Mouse (Mus musculus): Measurements from ENCODE around the gene Gm20388. TPM values are rescaled to one million over a fixed set of nuclear protein-coding genes. Genes with fewer than 3 reads are reported as not detected.

Gm20388 gene
- polyA plus RNA-seq, 1 experiment, result 28.1 TPM

DNA sequence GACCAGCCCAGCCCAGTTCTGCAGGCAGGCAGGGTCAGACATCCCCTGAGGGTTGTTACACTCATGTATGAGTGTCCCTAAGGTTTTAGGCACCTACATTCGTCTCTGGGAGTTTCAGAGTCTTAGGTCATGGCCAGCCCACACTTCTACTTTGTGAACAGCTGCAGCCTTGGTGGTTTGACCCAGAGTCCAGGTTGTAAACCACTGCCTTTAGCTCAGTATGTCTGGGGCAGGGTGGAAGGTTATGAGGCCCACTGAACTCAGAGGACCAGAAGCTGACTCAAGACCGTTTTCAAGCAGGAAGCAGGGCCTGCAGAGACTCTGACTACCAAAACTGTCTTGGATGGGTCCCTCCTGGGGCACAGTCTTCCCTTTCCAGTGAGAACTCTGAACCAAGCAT lies 829.9 kb downstream of the Gm20388 start:
- H3K36me3 ChIP-seq (ENCODE audit: control insufficient read depth, insufficient read depth, low read length, poor library complexity, severe bottlenecking), result no peaks in the 10 kb centered on the region
- H3K4me3 ChIP-seq (ENCODE audit: low read depth, low read length), result no peak overlapping the region
- no peak for TF ChIP-seq EP300 (IDR thresholded peaks at IDR 0.05; ENCODE audit: insufficient read depth, low read depth, low read length)
- TF ChIP-seq CTCF (IDR thresholded peaks at IDR 0.05; ENCODE audit: low read depth, low read length), result no peak
- TF ChIP-seq POLR2A (IDR thresholded peaks at IDR 0.05; ENCODE audit: insufficient read depth, low read length), result no peak
- no peaks in the 10 kb centered on the region for H3K4me1 ChIP-seq (ENCODE audit: control insufficient read depth, insufficient read depth, low read length)
- H3K27ac ChIP-seq (ENCODE audit: insufficient read depth, low read length), result no peak overlapping the region
- no peaks in the 10 kb centered on the region for H3K9me3 ChIP-seq (replicated peaks; ENCODE audit: control insufficient read depth, insufficient read depth, low read length, poor library complexity, severe bottlenecking)
- no peaks in the 10 kb centered on the region for H3K27me3 ChIP-seq (ENCODE audit: control insufficient read depth, insufficient read depth, low read length, poor library complexity, severe bottlenecking)
- H3K9ac ChIP-seq (ENCODE audit: low read depth, poor library complexity, severe bottlenecking), result no peak overlapping the region

DNA sequence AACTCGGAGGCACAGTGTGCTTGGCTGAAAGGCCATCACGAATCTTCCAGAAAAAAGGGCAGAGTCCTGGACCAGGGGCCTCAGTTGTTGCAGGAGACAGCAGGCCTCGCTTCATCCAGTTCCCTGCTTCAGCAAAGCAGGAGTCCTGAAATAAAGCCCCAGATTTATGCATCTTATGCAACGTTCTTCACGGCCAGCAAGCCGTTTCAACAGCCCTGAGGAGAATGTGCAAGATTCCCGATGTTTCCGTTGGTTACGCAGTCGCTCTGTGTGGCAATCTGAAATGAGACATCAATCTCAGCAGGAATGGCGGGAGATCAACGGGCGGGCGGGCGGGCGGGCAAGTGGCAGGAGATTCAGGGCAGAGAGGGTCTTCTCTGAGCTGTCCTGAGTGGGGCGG lies 830.4 kb downstream of the Gm20388 start:
- Histone ChIP-seq H3K27me3 (ENCODE audit: control insufficient read depth, insufficient read depth, low read length, poor library complexity, severe bottlenecking) (no peaks in the 10 kb centered on the region), H3K4me1 (ENCODE audit: control insufficient read depth, insufficient read depth, low read length) (no peaks in the 10 kb centered on the region)

GRCm38 (mm10) chr8:120741815-120742530 lies 831.3 kb downstream of the Gm20388 start:
- H3K36me3 ChIP-seq (ENCODE audit: control insufficient read depth, insufficient read depth, low read length, poor library complexity, severe bottlenecking), result no peaks in the 10 kb centered on the region
- no peak overlapping the region for H3K9ac ChIP-seq (ENCODE audit: low read depth, poor library complexity, severe bottlenecking)
- no peaks in the 10 kb centered on the region for H3K9me3 ChIP-seq (replicated peaks; ENCODE audit: control insufficient read depth, insufficient read depth, low read length, poor library complexity, severe bottlenecking)
- no peak for TF ChIP-seq POLR2A (IDR thresholded peaks at IDR 0.05; ENCODE audit: insufficient read depth, low read length)
- no peak for TF ChIP-seq EP300 (IDR thresholded peaks at IDR 0.05; ENCODE audit: insufficient read depth, low read depth, low read length)
- TF ChIP-seq CTCF (IDR thresholded peaks at IDR 0.05; ENCODE audit: low read depth, low read length), result no peak
- no peaks in the 10 kb centered on the region for H3K4me1 ChIP-seq (ENCODE audit: control insufficient read depth, insufficient read depth, low read length)
- H3K4me3 ChIP-seq (ENCODE audit: low read depth, low read length), result no peak overlapping the region
- no peaks in the 10 kb centered on the region for H3K27me3 ChIP-seq (ENCODE audit: control insufficient read depth, insufficient read depth, low read length, poor library complexity, severe bottlenecking)
- H3K27ac ChIP-seq (ENCODE audit: insufficient read depth, low read length), result no peak overlapping the region

More for the DNA sequence above, 830.4 kb downstream of the Gm20388 start:
- Histone ChIP-seq H3K9me3 (replicated peaks; ENCODE audit: control insufficient read depth, insufficient read depth, low read length, poor library complexity, severe bottlenecking) (no peaks in the 10 kb centered on the region), H3K4me3 (ENCODE audit: low read depth, low read length) (no peak overlapping the region), H3K9ac (ENCODE audit: low read depth, poor library complexity, severe bottlenecking) (no peak overlapping the region), H3K36me3 (ENCODE audit: control insufficient read depth, insufficient read depth, low read length, poor library complexity, severe bottlenecking) (no peaks in the 10 kb centered on the region), H3K27ac (ENCODE audit: insufficient read depth, low read length) (no peak overlapping the region)
- no peak for TF ChIP-seq EP300 (IDR thresholded peaks at IDR 0.05; ENCODE audit: insufficient read depth, low read depth, low read length)
- no peak for TF ChIP-seq POLR2A (IDR thresholded peaks at IDR 0.05; ENCODE audit: insufficient read depth, low read length)
- TF ChIP-seq CTCF (IDR thresholded peaks at IDR 0.05; ENCODE audit: low read depth, low read length), result no peak

DNA sequence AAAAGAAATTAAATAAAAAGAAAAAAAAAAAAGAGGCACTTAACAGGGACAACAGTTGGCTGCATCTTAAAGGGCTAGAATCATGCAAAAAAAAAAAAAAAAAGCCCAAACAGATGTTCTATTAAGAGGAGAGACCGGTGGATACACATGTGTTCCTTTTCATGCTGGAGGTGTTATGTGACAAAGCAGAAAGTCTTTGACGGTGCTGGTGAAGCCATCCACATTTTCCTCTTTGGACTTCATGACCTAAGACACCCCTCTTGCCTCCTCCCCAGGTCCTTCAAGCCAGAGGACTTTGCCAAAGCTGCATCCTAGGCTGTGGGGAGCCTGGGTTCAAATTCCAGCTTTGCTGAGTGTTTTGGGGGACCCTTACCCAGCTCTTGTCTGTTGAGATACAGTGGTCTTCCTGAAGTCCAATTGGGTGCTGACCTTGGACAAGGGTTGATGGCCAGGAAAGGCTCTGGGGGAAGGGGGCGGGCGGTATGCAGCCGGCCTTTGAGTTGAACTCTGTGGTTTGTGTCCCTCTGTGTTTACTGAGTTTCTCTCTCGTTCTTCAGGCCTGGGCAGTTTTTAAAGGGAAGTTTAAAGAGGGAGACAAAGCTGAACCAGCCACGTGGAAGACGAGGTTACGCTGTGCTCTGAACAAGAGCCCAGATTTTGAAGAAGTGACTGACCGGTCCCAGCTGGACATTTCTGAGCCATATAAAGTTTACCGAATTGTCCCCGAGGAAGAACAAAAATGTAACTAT lies 832.7 kb downstream of the Gm20388 start:
- H3K4me3 ChIP-seq (ENCODE audit: low read depth, low read length), result no peak overlapping the region
- TF ChIP-seq CTCF (IDR thresholded peaks at IDR 0.05; ENCODE audit: low read depth, low read length), result no peak
- no peak for TF ChIP-seq EP300 (IDR thresholded peaks at IDR 0.05; ENCODE audit: insufficient read depth, low read depth, low read length)
- TF ChIP-seq POLR2A (IDR thresholded peaks at IDR 0.05; ENCODE audit: insufficient read depth, low read length), result no peak
- H3K36me3 ChIP-seq (ENCODE audit: control insufficient read depth, insufficient read depth, low read length, poor library complexity, severe bottlenecking), result no peaks in the 10 kb centered on the region
- no peaks in the 10 kb centered on the region for H3K9me3 ChIP-seq (replicated peaks; ENCODE audit: control insufficient read depth, insufficient read depth, low read length, poor library complexity, severe bottlenecking)
- no peaks in the 10 kb centered on the region for H3K4me1 ChIP-seq (ENCODE audit: control insufficient read depth, insufficient read depth, low read length)
- no peak overlapping the region for H3K9ac ChIP-seq (ENCODE audit: low read depth, poor library complexity, severe bottlenecking)
- H3K27me3 ChIP-seq (ENCODE audit: control insufficient read depth, insufficient read depth, low read length, poor library complexity, severe bottlenecking), result no peaks in the 10 kb centered on the region
- no peak overlapping the region for H3K27ac ChIP-seq (ENCODE audit: insufficient read depth, low read length)

- TF ChIP-seq CTCF (IDR thresholded peaks at IDR 0.05; ENCODE audit: low read depth, low read length) (no peak), EP300 (IDR thresholded peaks at IDR 0.05; ENCODE audit: insufficient read depth, low read depth, low read length) (no peak), POLR2A (IDR thresholded peaks at IDR 0.05; ENCODE audit: insufficient read depth, low read length) (no peak)
- Histone ChIP-seq H3K27me3 (ENCODE audit: control insufficient read depth, insufficient read depth, low read length, poor library complexity, severe bottlenecking) (no peaks in the 10 kb centered on the region), H3K4me1 (ENCODE audit: control insufficient read depth, insufficient read depth, low read length) (no peaks in the 10 kb centered on the region), H3K36me3 (ENCODE audit: control insufficient read depth, insufficient read depth, low read length, poor library complexity, severe bottlenecking) (no peaks in the 10 kb centered on the region), H3K27ac (ENCODE audit: insufficient read depth, low read length) (no peak overlapping the region), H3K9me3 (replicated peaks; ENCODE audit: control insufficient read depth, insufficient read depth, low read length, poor library complexity, severe bottlenecking) (no peaks in the 10 kb centered on the region), H3K9ac (ENCODE audit: low read depth, poor library complexity, severe bottlenecking) (no peak overlapping the region), H3K4me3 (ENCODE audit: low read depth, low read length) (no peak overlapping the region)
Measured at GRCm38 (mm10) chr8:120743898-120744290, 833.3 kb downstream of the Gm20388 start.

- Histone ChIP-seq H3K4me1 (ENCODE audit: control insufficient read depth, insufficient read depth, low read length) (no peaks in the 10 kb centered on the region), H3K36me3 (ENCODE audit: control insufficient read depth, insufficient read depth, low read length, poor library complexity, severe bottlenecking) (no peaks in the 10 kb centered on the region), H3K27me3 (ENCODE audit: control insufficient read depth, insufficient read depth, low read length, poor library complexity, severe bottlenecking) (no peaks in the 10 kb centered on the region), H3K27ac (ENCODE audit: insufficient read depth, low read length) (no peak overlapping the region), H3K4me3 (ENCODE audit: low read depth, low read length) (no peak overlapping the region), H3K9me3 (replicated peaks; ENCODE audit: control insufficient read depth, insufficient read depth, low read length, poor library complexity, severe bottlenecking) (no peaks in the 10 kb centered on the region), H3K9ac (ENCODE audit: low read depth, poor library complexity, severe bottlenecking) (no peak overlapping the region)
- TF ChIP-seq POLR2A (IDR thresholded peaks at IDR 0.05; ENCODE audit: insufficient read depth, low read length) (no peak), EP300 (IDR thresholded peaks at IDR 0.05; ENCODE audit: insufficient read depth, low read depth, low read length) (0 out of 2 replicates have a peak, but pooled peaks have one; percentile 36), CTCF (IDR thresholded peaks at IDR 0.05; ENCODE audit: low read depth, low read length) (no peak)
Measured at GRCm38 (mm10) chr8:120744448-120744847, 833.8 kb downstream of the Gm20388 start.

Measured in ES-Bruce4 (cell line).